Mouse (Mus musculus) spleen, postnatal 10 days (tissue): ENCODE data around the gene Vcp.
"Not testable (repeated sequence)": the region's sequence is repeated elsewhere in the genome, so short reads cannot be mapped to it uniquely, and the experiment has no call there.

Experiments used
- DNase-seq, 2 experiments: peaks; one replicate each; pipeline ENCODE4 v3.0.0; 2021 to 2022; ENCODE audit warnings: low spot score in 2 of 2

Gene Vcp

DNA sequence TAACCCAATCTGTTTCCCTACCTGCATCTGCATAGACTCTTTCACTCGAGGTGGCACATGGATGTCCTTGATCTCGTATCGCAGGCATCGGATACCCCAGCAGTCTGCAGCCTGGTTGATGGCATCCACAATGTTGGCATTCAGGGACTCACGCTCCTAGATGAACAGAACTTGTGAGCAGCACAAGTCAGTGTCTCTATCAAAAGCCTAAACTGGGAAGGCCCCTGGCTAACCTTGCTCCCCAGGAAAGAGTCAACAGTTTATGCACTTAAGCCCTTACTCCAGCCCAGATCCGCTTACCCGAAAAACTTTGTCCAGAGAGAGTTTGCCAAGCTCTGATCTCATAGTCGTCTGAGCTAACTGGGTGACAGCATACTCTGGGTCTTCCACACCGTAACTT, 29.4 kb upstream of the Vcp start:
- no peak for DNase-seq

- no peak for DNase-seq
Measured at GRCm38 (mm10) chr4:43029121-43029520, 28.8 kb upstream of the Vcp start.

- peak; percentile 92 to 96 for DNase-seq
Measured at GRCm38 (mm10) chr4:43025084-43025960, 25.0 kb upstream of the Vcp start, which contains the start of gene Pigo. TSS of gene Pigo (minus strand) at chr4:43025819.

DNA sequence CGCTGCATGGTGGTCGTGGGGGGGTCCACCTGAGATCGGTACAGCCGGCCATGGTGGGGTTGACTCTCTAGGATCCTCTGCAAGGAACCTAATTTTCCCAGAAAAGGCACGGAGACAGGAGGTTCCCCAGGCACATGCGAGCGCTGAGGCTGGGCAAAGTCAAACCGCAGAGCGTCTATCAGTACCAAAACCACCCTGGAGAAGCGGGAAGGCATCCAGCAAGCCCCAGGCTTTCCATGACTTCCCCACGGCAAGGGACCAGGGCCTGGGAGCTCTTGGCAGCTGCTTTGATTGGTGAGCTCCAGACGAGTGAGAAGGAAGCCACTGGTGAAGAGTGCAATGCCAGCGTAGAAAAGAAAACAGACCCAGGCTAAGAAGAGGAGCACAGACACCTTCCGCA, 24.4 kb upstream of the Vcp start:
- no peak for DNase-seq

GRCm38 (mm10) chr4:43021341-43021740, 21.0 kb upstream of the Vcp start:
- no peak for DNase-seq

- no peak for DNase-seq
Measured at GRCm38 (mm10) chr4:43020876-43021275, 20.6 kb upstream of the Vcp start.

- no peak for DNase-seq
Measured at GRCm38 (mm10) chr4:43019641-43020465, 19.5 kb upstream of the Vcp start.

DNA sequence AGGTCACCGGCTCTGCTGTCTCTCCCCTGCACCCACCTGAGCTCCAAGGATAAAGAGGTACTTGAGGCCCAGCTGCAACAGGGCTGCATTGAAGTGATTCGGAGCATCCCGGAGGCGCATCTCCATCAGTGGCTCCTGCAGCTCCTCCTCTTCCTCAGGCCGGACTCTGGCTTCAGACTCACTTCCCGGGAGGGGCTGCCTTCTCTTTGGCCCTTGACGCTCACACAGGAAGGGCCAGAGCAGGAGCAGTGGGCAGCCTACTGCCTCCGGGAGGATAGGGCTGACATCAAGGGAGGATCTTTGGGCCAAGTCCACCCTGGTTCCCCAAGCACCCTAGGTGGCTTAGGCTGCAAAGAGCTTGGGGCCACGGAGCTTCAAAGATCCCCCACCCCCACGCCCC, 18.9 kb upstream of the Vcp start:
- DNase-seq: no peak

GRCm38 (mm10) chr4:43018156-43018555, 17.8 kb upstream of the Vcp start:
- DNase-seq: no peak

GRCm38 (mm10) chr4:43012091-43012490, 11.8 kb upstream of the Vcp start:
- DNase-seq: no peak

DNA sequence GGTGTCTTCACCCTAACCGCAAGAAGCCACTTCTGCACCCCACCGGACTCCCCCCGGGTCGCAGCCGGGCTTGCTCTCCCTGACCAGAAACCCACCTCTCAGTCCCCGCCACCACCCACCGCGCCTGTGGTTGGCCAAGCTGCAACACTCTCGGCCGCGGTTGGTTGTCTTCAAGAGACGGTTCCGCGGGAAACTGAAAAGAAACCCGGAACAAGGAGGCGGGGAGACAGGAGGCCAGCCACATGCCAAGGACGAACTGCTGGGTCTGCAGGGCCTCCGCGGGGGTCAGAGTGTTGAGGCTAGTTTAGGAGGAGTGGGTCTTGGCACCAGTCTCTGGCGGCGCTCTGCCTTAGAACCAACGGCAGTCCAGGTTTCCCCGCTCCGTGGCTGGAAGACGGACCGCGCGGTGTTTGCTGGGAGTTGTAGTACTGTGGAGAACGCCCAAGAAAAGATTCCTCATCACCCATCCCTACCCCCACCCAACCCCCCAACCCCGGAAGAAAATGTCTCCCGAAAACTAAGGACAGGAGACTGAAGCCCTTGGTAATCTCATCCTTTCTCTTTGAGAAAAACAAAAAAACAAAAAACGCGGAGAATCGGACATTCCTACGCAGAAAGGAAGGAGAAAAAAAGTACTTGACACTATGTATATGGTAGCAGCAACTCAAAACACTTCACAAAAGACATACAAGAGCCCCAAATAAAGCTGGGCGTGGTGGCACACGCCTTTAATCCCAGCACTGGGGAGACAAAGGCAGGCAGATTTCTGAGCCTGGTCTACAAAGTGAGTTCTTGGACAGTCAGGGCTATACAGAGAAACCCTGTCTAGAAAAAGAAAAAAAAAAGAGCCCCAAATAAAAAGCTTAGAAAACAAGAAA, 10.1 kb upstream of the Vcp start, which contains the start of gene Fancg:
TSS of gene Fancg (minus strand) at position 346 of the 878 bp plus-strand sequence.
- DNase-seq: peak; percentile 80 to 87

DNA sequence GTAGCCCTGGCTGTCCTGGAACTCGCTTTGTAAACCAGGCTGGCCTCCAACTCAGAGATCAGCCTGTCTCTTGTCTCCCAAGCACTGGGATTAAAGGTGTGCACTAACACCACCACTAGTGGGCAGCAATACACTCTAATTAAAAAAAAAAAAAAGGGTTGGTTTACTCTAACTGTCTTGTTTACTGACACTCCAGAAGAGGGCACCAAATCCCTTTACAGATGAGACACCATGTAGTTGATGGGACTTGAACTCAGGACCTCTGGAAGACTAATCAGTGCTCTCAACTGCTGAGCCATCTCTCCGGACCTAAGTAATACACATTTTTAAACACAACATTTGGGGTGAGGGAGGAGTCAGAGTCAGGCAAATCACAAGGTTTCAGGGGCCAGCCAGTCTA, 5.5 kb upstream of the Vcp start:
- DNase-seq: peak in 1 of 2 experiments; percentile 52

DNA sequence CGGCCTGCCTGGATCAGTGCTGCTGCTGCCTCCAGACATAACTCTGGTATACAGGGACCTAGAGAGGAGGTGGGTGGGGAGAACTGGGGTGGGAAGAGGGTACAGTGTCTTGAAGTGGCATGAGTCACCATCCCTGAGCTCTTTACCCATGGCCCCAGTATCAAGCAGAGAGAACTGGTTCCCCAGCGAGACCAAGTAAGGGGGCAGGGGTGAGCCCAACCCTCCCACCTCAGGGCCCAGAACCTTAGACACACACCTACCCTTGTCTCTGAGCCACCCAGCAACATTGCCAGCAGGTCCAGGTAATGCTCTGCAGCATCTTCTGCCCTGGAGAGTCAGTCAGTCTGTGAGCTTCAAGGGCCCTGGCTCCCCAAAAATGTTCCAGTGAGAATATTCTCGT, 4.6 kb upstream of the Vcp start:
- DNase-seq: no peak

DNA sequence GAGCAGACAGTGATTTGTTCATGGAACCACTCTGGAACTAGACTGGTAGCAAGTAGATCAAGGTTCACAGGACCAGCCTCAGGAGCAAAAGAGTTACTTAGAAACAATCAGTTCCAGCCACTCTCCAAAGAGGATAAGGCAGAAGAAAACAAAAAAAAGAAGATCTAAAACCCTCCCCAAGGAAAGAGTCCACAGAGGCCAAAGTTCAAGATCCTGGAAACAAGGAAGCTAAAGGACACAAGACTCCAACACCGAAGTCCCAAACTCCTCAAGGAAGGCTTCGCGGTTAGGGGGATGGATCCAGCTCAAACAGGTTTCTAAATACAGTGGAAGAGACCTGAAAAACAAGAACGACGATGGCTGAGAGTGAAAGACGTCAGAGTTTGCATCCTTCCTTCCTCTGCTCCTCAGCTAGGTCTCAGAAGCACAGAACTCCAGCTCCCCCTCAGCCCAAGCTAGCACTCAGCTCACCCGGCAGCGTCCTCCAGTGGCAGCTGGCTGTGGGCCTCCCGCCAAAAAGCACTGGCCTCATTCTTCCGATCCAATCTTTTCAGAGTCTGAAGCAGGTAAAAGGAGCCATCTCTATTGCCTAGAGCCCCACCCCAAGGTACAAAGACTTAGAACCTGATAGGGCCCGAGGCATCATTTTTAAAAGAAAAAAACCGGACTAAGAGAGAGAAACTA, 2.6 kb upstream of the Vcp start:
- no peak for DNase-seq

- no peak for DNase-seq
Measured at GRCm38 (mm10) chr4:43001272-43001671, 965 bp upstream of the Vcp start.

DNA sequence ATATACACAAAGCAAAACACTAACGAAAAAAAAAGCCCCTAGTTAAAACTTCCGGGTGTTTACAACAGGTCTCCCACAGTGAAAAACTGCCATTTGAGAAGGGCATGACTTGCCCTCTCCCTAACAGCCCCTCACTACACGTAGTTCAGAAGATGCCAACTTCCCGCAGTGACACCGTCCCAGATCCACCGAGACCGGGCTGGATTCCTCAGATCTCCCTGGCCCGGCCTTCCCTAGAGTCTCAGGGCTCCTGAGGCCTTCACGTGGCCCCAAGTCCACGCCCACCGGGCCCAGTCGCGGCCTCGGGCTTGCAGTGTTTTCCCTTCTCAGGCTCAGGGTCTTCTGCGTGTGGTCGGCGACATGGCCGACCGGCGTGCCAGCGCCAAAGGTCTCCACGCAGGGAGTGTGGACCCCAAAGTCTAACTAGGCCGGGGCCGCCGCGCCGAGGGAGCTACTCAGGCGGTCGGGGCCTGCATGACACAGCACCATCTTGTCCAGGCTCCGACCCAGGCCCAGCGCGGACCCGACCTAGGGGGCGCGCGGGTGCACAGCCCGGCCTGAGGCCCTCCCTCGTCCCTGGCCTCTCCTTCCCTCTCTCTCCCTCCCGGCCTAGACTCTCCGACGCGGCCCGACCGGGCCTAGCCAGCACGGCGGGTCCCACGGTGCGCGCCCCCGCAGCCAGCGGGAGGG, 711 bp downstream of the Vcp start:
- DNase-seq: peak; percentile 73 to 79

GRCm38 (mm10) chr4:42998022-42998421, 2.3 kb downstream of the Vcp start:
- DNase-seq: no peak

- DNase-seq: no peak
Measured at GRCm38 (mm10) chr4:42988296-42988695, 12.0 kb downstream of the Vcp start.

DNA sequence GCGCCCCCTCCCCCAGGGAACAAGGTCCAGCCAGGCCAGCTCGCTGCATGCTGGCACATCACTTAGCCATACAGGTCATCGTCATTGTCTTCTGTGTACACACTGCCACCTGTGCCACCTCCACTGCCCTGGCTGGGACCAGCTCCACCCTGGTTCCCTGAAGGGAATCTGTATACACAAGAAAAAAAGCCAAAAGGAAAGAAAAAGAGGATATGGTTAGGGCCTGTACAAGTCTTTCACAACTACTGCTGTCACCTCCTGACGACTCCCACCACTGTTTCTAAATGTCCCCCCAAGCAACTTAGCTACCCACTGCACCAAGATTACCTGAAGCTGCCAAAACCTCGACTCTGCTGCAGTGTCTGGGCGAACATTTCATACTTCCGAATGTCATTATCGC, 19.8 kb downstream of the Vcp start:
- DNase-seq: not testable (repeated sequence)

DNA sequence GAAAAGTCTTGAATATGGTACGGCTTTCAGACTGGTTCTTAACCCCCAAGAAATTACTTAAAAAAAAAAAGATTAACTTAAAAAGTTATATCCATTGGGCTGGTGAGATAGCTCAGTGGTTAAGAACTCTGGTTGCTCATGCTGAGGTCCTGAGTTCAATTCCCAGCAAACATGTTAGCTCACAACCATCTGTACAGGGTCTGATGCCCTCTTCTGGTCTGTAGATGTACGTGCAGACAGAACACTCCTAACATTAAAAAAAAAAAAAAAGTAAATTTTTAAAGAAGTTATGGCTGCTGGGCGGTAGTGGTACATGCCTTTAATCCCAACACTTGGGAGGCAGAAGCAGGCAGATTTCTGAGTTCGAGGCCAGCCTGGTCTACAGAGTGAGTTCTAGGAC, 22.2 kb downstream of the Vcp start:
- DNase-seq: no peak

- DNase-seq: no peak
Measured at GRCm38 (mm10) chr4:42973868-42974267, 26.4 kb downstream of the Vcp start.
